Mouse (Mus musculus): ENCODE measurements around the gene Zscan4b. TPM values are rescaled to one million over a fixed set of nuclear protein-coding genes. Genes with fewer than 3 reads are reported as not detected.
"Not testable (repeated sequence)": the region's sequence is repeated elsewhere in the genome, so short reads cannot be mapped to it uniquely, and the experiment has no call there.

Zscan4b gene
- polyA plus RNA-seq (2015; fragmentation: Nextera tagmentation; extraction: Ambion mirVana), result not detected in 2 replicates

DNA sequence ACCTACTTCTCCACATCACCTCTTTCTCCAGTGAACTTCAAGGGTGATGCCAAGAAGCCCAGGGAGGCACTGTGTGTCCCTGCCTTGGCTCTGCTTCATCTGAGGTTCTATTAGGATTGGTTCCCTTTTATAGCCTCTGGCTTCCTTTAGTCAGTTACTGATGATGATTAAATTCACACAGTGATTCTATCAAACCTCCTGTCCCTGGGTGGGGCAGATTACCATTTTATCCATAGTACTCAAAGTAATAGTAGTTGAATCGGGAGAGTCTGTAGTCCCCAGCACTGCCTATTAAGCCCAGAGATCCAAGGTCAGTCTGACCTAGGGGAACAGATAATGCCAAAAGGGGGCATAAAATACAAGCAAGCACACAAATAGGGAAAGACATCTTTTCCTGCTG lies at the start of gene Zscan4b:
TSS of gene Zscan4b (minus strand) at position 101 of the 400 bp plus-strand sequence.
- H3K4me1 ChIP-seq; H3K27me3 ChIP-seq (replicated peaks); H3K36me3 ChIP-seq; H3K27ac ChIP-seq (replicated peaks); H3K4me2 ChIP-seq; ATAC-seq (ENCODE audit: extremely low read depth, insufficient number of reproducible peaks, low FRiP score, low TSS enrichment); H3K9ac ChIP-seq; H3K4me3 ChIP-seq; H3K9me3 ChIP-seq: not testable (repeated sequence)
- 79% methylated on average over 1 of the region's 1 CpGs for WGBS

Other genes starting within 250 kb of the Zscan4b start
- not detected in 2 replicates for gene Nlrp4b, start 217.3 kb downstream of the Zscan4b start, polyA plus RNA-seq (2015; fragmentation: Nextera tagmentation; extraction: Ambion mirVana)
- not detected in 2 replicates for gene Vmn1r71, start 150.7 kb downstream of the Zscan4b start, polyA plus RNA-seq (2015; fragmentation: Nextera tagmentation; extraction: Ambion mirVana)
- gene Zscan4c, start 100.7 kb upstream of the Zscan4b start, polyA plus RNA-seq (2015; fragmentation: Nextera tagmentation; extraction: Ambion mirVana), result not detected in 2 replicates
- not detected in 2 replicates for gene Zscan4-ps1, start 164.6 kb upstream of the Zscan4b start, polyA plus RNA-seq (2015; fragmentation: Nextera tagmentation; extraction: Ambion mirVana)